Mouse (Mus musculus) kidney, adult 11 months (tissue): ENCODE results near the gene Socs7.
"Not testable (repeated sequence)": the region's sequence is repeated elsewhere in the genome, so short reads cannot be mapped to it uniquely, and the experiment has no call there.

Experiments
- DNase-seq: peaks from one replicate; pipeline ENCODE4 v3.0.0; 2022

Gene Socs7

DNA sequence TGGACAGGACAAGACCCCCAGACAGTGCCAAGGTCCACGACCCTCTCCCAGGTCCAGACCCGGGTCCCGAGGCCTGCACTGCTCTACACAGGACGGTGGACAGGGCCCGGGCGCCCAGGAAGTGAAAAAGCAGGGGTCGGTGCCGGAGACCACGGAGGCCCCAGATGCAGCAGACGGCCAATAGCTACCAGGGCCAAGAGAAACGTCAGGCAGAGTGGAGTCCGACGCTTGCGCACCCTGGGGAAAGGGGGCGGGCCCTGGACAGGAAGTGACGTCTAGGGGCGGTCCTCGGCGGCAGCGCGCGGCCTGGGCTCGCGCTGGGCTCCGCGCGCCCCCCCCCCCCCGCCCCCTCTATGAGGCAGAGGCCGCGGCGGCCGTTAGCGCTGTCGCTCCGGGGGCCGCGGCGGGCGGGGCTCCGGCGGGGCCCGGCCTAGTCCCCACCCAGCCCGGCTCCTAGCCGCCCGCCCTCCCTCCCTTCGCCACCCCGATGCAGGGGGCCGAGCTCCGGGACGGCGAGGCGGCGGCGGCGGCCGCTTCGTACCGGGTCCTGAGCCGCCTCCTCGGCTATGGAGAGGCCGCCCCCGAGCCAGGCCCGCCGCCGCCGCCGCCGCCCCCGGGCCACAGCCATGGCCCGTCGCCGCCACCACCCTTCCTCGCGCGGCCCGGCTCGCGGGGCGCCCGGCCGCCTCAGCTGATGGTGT is at the start of gene Socs7:
Gene Socs7, plus strand, starts transcription at position 604 of the 701 bp plus-strand sequence.
- DNase-seq: peak; percentile 90

DNA sequence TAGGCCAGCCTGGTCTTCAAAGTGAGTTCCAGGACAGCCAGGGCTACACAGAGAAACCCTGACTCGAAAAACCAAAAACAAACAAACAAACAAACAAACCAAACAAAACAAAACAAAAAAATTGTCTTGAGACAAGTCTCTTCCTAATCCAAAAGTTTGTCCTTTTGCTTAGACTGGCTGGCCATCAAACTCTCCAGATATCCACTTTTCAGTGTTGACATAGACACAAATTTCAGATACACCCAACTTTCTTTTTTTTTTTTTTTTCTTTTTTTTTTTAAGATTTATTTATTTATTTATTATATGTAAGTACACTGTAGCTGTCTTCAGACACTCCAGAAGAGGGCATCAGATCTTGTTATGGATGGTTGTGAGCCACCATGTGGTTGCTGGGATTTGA is 49.5 kb upstream of the Socs7 start:
- not testable (repeated sequence) for DNase-seq

DNA sequence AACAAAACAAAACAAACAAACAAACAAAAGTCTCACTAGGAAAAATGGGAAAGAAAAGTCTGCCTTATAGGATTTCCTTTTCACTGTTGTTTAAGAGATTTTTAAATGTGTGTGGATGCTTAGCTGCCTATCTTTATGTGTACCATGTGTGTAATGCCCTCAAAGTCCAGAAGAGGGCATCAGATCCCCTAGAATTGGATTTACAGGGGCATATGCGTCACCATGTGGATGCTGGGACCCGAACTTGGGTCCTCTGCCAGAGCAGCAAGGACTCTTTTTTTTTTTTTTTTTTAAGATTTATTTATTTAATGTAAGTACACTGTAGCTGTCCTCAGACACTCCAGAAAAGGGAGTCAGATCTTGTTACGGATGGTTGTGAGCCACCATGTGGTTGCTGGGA is 48.2 kb upstream of the Socs7 start:
- no peak for DNase-seq

DNA sequence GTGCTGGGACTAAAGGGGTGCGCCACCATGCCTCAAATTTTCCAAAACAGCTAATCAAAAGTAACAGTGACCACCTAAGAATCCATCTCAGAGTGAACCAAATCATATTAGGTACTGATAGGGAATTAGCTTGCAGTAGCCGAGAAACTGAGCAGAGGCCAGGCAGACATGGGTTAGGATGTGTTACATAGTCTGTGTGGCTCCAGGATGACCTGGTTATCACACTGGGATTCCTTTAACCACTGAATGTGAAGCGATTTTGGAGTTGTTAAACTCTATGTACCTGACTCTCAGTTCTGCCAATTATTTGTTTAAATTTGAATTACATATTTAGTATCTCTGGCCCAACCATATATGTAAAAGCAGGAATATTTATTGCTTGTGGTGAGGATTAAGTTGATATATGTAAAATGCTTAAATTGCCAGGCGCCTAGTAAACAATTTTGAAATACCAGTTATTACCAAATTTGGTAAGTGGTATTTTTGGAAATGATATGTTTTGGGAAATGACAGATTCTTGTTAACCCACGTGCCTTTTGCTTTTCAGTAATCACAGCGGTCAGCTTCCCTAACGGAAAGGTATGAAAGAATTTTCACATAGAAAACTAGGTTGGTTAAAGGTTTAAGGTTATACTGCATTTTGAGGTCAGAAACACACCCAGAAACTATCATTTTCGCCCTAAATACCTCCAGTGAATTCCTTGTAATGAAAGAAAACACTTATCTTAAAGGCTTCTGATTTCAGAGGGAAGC is 47.4 kb upstream of the Socs7 start:
- DNase-seq: no peak

DNA sequence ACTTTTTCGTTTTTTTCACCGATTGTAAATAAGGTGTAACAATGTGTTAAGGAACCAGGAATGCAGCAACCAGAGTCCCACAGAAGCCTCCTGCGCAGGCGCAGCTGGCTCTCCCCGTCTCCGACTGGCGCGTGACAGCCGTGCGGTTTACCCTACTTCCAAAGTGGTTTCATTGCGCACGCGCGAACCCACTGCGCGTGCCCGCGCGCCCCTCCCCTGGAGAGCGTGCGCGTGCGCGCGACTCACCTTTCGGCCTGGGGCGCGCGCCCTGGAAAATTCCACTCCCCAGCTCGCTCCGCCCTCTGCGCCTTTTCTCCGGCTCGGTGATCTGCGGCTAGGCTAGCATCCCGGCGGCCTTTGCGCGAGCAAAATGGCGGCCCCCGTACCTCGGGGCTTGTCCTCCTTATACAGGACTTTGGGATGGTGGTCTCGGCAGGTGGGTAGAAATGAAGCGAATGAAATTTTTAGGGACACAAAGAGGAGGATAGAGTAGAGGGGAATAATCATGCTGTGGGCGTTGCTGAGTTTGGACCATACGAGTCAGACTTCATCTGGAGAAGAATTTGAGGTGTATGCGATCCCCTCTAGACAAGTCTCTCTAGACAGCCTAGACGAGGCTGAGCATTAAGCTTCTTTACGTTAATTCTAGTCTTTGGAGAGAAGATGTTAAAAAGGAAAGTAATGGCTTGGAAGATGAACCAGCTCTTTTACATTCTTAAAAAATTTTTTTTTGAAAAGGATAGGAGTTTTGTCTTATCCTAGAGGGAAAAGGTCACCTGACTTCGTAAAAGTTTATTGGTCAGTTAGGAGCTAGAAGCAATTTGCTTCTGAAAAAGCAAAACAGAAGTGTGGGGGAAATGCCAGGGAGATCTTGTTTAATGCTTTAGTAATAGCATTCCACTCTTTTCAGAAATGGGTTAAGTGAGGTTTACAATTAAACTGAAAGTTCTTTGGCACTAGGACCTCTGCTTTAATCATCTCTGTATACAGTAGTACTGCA is 46.5 kb upstream of the Socs7 start, which contains the start of gene Mrpl45:
Gene Mrpl45, plus strand, starts transcription at position 213 of the 1,000 bp plus-strand sequence.
- peak; percentile 99 for DNase-seq

DNA sequence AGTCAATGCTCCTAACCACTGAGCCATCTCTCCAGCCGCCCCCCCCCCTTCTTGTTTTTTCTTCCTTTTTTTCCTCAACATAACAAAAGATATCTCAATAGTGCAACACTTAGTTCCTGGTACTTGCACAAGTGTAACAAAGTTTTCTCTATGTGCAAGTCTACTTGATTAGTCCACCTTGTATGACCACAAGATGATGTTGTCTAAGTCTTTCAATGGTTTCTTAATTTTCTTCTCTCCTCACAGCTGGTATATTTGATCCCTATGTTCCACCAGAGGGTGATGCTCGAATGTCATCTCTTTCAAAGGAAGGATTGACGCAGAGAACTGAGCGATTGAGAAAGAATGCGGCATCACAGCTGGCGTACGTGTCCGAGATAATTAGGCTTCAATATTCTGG is 41.2 kb upstream of the Socs7 start:
- DNase-seq: no peak

DNA sequence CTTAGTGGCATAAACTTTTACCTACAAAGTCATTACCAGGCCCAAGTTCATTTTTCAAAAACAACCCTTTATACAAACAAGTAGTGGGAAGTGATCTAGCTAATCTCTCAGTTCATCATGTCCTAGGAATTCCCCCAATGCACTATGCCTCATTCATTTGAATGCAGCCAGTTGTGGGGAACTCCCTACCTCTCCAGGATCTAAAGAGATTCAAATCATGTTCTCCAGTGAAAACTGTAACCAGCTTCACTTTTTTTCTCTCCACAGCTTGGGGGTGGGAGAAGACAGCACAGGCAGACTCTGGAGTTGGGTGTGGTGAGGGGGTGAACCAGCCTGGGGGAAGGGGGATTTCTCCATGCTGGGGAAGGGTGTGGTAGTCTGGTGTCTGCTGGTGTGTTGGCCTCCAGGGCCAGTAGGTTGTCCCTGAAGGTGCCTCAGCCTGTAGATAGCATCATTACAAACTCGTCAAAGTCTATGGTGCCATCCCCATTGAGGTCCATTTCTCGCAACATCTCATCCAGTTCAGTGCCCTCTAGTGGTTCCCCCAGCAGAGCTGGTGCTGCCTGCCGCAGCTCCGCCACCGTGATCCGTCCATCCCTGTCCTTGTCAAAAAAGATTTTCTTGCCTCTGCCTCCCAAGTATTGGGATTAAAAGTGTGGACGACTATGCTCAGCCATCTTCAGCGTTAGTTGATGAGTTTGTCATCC is 40.3 kb upstream of the Socs7 start:
- DNase-seq: not testable (repeated sequence)

DNA sequence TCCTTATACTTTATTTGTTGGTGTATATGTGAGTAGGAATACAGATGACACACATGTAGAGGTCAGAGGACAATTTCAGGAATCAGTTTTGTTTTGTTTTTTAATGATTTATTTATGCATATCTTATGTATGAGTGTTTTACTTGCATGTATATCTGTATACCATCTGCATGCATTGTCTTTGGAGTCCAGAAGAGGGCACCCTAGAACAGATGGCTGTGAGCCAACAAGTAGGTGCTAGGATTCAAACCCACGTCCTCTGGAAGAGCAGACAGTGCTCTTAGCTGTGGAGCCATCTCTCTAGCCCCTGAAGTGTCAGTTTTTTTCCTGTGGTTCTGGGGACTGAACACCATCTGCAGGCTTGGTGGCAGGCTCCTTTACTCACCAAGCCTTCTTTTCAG is 37.1 kb upstream of the Socs7 start:
- no peak for DNase-seq

DNA sequence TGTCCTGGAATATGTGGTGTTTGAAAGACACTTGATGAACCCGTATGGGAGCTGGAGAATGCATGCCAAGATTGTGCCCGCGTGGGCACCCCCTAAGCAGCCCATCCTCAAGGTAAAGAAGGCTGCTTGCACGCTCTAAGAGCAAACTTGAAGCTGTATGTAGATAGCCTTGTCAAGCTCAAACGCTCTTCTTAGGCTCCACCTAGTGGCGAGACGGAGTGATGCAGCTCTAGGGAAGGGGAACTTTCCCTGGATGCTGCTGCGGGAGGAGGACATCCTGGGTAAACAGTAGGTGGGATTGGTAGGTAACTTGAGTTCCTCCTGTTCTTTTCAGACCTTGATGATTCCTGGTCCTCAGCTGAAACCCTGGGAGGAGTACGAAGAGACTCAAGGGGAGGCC is 34.2 kb upstream of the Socs7 start:
- no peak for DNase-seq

DNA sequence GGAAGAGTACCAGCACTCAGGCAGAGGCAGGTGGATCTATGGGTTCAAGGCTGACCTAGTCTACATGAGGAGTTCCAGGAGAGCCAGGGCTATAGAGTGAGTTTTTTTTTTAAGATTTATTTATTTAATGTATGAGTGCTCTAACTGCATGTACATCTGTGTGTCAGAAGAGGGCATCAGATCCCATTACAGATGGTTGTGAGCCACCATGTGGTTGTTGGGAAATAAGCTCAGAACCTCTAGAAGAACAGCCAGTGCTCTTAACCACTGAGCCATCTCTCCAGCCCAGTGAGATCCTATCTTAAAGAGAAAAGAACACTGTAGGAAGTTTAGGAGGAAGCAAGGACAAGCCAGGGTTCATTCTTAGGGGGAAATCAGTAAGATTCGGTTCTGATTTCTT is 32.0 kb upstream of the Socs7 start:
- DNase-seq: no peak

DNA sequence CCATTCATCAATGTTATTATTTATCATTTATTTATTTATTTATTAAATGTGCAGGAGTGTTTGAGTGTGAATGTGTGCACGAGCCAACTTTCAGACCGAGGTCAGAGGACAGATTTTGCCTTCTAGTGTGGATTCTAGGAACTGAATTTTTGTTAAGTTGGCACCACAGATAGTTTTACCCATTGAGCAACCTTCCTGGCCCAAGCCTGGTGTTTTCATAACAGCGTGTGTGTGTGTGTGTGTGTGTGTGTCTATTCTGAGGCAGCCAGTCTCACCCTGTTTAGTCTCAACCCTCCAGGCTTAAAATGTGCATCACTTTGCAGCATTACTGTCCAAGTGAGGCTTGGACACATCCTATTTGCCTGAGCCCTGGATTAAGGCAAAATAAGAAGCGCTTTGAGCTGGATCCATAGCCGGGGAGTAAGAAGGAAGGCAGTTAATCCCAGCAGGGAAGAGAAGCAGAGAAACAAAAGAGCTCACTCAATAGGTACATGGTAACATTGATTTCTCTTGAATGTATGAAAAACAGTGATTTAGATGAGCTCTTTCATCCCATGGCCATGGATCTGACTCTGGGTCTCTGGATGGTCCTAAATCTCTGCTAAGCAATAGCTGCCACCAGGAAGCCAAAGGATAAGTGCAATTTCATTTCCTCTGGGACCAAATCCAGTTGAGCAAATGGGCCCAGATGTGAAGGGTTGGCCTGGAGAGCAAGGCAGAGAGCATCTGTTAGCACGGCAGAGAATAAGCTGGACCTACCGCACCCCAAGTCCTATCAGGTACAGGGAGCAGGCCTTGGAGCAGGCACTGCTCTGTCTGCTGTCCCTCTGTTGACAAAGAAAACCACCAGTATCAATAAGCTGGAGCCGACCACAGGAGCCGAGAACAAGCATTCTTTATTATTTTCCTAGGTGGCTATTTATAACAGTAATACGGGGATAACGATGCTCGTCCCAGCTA is 30.8 kb upstream of the Socs7 start:
- DNase-seq: no peak

DNA sequence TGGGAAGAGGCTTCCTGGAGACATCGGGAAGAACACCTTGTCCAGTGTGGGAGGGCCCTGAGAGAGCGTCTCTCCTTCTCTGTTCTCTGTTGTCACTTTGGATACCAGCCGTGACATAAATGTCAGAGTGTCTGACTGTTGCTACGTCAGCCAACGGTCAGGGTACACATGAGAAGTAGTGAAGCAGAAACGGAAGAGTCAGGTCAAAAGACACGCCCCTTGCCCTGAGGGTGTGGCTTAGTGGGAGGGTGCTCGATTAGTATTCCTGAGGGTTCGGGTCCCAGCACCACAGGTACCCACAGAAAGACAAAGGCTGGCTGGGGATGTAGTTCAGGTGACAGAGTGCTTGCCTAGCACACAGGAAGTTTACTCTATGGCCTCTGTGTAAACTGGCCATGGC is 29.3 kb upstream of the Socs7 start:
- DNase-seq: peak; percentile 48

DNA sequence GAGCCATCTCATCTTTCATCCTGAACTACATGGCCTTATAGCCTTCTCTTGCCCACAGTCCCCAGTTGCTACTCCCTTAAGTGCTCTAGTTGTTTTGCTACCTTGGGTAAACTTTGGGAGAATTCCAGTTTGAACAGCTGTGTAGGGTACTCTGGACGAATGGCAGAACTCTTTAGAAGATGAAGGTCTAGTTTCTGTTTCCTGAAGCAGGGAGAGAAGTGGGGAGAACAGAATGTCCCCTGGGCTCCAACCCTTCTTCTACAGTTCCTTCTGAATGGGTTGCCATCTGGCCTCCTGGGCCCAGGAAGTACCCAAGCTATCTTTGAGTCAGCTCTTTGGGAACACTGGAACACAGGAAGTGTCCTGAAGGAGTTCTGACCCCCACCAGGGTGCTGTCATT is 28.5 kb upstream of the Socs7 start:
- no peak for DNase-seq

DNA sequence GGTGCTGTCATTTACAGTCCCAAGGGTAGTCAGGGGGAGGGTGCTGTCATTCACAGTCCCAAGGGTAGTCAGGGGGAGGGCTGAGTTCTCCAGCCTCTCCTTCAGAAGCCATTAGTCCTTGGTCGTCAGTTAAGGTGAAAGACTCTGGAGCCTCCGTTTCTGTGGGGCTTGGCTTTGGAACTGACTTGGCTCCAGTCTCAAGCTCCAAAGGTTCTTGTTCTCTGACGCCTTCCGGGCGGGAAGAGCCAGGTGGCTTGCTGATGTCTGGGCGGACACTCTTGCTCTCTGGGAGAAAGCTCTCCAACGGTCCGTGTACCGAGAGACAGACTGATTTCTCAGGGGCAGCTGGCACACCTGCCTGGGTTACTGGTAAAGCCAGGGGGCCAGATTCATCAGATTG is 28.0 kb upstream of the Socs7 start:
- no peak for DNase-seq

DNA sequence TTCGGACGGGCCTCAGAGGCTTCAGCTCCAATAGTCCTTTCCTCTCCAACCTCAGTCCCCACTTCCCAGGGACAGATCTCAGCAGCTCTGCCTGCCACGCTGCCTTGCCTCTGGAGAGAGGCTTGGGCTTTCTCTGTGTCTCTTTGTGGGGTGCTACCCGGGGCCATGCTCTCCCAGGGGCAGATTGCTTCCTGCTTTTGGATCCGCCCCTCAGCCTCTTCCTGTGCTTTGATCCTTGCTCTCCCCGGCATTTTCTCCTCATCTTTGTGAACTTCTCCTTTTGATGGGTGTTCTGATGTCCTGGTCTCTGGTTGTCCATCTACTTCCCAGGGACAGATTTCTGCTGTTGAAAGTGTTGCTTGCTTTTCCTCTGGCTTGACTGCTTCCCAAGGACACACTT is 26.1 kb upstream of the Socs7 start:
- DNase-seq: no peak

DNA sequence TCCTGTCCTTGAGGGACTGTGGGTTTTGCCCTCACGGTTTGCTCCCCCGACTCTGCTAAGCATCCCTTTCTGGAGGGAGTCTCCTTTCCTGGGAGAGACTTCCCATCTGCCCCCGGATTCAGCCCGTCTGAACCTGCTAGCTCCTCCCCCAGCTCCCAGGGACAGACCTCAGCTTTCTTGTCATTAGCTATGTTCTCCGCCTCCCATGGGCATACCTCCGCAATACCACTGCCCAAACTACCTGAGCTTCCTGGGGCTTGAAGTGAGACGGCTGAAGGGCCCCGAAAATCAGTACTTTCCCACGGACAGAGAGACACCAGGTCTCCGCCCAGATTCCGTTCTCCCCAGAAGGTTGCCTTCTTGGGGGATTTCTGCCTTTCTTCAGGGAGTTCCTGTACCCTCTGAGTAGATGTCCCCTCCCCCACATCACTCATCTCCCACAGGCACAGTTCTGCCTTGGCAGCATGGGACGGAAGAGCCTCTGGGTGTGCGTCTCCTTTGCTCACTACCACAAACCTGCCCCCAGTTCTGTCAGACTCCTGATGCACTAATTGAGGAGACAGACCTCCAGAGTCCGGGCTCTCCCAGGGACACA is 25.5 kb upstream of the Socs7 start:
- no peak for DNase-seq

DNA sequence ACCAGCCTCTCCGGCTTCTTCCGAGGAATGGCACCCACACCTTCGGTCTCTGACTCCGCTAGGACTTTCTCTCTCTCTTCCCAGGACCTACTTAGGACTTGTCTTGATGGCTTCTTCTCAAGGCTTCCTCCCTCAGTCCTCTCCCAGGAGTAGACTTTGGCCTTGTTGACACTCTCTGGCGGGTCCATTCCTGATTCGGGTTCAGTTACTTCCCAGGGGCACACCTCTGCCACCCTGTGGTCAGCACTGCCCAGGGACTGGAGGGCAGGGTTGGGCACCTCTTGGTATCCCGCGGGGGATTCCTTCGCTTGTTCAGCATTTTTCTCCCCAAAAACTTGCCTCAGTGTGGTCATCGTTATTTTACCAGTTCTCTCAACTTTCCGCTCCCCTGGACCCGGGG is 25.0 kb upstream of the Socs7 start:
- DNase-seq: peak; percentile 60

DNA sequence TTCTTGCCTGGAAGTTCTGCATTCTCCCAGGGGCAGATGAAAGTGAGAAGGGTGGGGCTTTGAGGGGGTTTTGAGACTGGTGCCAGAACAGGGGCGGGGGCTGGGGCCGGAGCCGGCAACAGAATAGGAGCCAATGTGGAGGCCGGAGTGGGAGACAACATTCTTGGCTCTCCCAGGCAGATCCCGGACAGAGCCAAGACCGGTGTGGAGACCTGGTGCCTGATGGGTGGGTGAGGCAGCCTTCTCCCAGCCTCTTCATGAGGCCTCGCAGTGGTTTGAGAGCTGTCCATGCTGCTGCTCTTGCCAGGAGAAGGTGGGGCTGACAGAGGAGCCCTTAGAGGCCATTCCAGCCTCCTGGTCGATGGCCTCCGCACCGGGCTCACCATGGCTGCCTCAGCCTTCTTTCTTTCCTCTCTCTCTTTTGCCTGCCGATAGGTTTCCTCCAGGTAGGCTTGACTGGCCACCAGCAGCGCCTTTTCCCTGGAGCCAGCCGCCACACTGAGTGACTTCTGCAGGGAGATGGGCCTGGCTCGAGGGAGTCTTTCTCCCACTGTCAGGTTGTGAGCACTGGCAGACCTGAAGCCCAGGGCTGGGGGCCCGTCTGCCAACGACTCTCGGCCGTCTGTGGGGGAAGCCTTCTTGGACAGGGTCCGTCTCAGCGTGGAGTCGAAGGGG is 23.9 kb upstream of the Socs7 start:
- DNase-seq: no peak

DNA sequence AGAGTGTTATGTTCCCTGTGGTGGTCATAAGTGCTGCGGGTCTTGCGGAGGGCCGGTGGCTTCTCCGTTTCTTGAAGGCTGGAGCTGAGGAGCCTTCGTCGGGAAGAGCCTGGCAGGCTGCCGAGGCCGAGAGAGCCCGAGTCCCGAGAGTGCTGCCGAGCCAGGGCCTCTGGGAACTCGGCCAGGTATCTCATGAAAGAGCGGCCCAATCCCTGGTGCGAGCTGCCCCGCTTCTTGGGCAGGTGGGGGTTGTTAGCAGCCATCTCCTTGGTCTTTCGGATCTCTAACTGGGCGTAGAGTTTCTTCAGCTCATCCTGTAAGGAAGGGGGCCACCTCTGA is 23.4 kb upstream of the Socs7 start:
- peak; percentile 67 for DNase-seq

DNA sequence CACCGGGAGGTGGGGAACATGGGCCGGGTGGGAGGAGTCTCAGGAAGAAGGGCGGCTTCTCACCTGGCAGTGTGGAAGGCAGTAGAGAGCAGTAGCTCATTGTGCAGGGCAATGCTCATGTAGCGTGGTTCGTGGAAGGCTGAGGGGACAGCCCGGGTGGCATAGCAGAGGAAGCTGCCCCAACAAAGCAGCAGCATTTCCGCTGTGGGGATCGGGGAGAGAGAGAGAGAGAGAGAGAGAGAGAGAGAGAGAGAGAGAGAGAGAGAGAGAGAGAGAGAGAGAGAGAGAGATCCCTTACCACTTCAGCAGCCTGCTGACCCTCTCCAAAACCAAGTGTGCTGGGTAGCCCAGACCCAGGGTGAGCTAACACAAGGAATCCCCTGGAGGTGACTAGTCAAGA is 19.2 kb upstream of the Socs7 start:
- no peak for DNase-seq

DNA sequence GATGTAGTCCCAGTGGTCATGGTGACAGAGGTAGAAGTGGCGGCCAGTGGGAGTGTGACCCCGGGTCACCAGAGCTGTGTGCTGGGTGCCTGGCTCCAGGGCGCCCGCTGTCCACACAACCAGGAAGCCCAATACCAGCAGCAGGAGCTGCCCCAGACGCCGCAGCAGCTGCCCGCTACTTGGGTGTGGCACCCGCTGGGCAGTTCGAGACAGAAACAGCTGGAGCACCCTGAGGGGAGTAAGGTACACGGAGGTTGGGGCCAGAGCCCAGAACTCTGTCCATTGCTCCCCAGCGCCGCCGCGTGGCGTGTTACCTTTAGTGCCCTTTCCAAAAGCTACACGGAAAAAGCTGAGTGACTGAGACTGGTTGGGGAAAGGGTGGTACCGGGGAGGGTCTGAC is 18.7 kb upstream of the Socs7 start:
- no peak for DNase-seq
